Mouse (Mus musculus) heart, adult 2 months (tissue): ENCODE data around the gene Lgals2.
"Not testable (repeated sequence)": the region's sequence is repeated elsewhere in the genome, so short reads cannot be mapped to it uniquely, and the experiment has no call there.

Source experiments
- CTCF ChIP-seq: fragments of 200-600 bp; IDR thresholded peaks from 2 replicates; pipeline ENCODE4 v1.8.1; 2022; ENCODE audit warnings: antibody characterized with exemption, mild to moderate bottlenecking, moderate library complexity
- EP300 ChIP-seq: fragments of 200-500 bp; IDR thresholded peaks from 2 replicates; pipeline ENCODE4 v1.6.1; 2011; ENCODE audit warnings: low read depth, low read length, control low read depth; ENCODE audit not compliant: insufficient read depth
- POLR2A ChIP-seq: fragments of 200-500 bp; IDR thresholded peaks from 2 replicates; pipeline ENCODE4 v1.6.1; 2011; ENCODE audit warnings: mild to moderate bottlenecking, low read depth, low read length, control low read depth; ENCODE audit not compliant: insufficient read depth

GRCm38 (mm10) chr15:78846805-78847204 is 8.5 kb downstream of the Lgals2 start:
- TF ChIP-seq POLR2A, CTCF, EP300: not testable (repeated sequence)
